Mouse (Mus musculus): ENCODE data around the gene Bub3.
A peak's percentile ranks its signal among the peaks of the same experiment; 100 is the strongest.

The Bub3 gene

DNA sequence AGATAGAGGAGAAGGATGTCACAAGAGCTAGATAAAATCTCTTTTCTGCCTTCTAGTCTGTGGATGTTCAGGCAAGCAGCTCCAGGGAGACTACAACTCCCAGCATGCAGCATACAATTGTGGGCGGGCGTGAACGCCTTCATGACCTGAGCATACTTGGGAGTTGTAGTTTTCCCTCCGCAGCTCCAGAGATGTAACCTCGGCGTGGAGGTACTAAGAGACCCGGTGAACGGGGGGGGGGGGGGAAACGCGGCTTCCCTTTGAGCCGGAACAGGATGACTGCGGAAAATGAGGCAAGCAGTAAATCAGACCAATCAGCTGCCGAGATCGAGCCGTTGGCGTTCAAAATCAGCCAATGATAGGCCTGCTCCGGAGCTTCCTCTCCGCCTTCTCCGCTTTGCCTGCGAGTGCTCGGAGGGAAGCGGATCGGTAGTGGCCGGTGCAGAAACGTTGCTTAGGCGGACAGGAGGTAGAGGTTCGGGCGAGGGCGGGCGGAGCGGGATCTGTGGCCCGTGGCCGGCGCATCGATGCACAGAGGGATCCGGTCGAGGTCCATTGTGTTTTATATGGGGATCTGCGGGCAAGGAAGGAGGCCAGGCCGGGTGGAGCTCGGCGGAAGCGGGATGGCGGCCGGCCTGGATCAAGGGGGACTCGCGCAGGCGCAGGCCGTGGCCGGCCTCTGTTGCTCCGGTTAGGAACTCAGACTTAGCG, at the start of gene Bub3:
Gene Bub3 (plus strand): TSS at position 237 of the 711 bp plus-strand sequence.
- peak; percentile 87 for DNase-seq (ENCODE audit: low spot score)

DNA sequence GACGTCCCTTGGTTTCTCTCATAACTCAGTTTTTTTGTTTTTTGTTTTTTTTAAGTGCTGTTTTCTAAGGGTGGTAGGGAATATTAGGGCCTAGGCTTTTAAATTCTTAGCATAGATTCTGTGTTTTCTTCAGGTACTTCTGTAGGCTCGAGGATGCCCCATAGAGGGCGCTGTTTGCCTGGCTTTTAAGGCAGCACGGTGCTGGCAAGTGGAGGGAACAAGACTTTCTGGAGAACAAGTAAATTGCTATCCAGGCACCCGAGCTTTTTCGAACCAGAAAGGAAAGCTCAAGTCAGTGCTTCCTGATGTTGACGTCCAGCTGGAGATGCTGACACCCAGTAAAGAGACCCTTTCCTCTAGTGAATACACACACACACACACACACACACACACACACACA, 20.0 kb upstream of the Bub3 start:
- peak; percentile 93 for DNase-seq (ENCODE audit: low spot score)

DNA sequence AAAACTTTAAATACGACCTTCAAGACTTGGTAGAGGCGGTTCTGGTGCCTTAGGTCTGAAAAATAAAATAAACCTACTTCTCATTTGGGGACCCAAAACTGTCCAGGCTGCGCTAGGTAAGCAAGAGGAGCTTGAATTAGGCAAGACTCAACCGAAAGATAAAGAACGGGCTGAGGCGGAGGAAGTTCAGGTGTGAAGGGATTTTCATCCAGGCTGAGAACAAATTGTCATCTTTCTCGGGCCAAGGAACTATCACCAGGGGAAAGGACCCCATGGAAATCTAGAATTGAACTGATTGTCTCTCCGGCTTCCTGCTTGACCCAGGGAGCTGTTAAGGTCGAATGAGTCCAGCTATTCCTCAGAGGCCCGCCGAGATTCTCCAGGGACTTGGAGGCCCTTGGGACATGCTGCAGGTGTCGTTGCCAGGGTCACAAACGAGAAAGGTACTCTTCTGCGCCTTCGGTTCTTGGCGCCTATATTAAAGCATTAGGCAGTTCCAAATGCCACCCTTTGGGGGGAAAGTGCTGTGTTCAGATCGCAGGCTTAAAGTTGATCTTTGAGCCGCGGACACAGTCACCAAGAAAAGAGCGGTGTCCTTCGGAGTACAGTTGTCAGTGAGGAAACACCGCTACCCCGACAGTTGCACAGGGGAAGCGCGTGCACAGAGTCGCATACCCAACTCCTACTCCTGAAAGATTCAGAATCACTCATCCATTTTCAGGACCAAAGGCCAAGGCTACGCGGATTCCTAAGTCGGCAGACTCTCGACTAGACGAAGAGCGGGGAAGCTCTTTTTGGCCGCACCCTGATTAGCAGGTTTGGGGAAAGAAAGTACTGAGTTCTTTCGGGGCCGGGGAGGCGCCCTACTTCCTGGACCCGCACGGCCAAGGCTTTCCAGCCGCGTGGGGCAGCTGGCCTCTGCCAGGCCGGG, 18.6 kb upstream of the Bub3 start:
- no peak for DNase-seq (ENCODE audit: low spot score)

DNA sequence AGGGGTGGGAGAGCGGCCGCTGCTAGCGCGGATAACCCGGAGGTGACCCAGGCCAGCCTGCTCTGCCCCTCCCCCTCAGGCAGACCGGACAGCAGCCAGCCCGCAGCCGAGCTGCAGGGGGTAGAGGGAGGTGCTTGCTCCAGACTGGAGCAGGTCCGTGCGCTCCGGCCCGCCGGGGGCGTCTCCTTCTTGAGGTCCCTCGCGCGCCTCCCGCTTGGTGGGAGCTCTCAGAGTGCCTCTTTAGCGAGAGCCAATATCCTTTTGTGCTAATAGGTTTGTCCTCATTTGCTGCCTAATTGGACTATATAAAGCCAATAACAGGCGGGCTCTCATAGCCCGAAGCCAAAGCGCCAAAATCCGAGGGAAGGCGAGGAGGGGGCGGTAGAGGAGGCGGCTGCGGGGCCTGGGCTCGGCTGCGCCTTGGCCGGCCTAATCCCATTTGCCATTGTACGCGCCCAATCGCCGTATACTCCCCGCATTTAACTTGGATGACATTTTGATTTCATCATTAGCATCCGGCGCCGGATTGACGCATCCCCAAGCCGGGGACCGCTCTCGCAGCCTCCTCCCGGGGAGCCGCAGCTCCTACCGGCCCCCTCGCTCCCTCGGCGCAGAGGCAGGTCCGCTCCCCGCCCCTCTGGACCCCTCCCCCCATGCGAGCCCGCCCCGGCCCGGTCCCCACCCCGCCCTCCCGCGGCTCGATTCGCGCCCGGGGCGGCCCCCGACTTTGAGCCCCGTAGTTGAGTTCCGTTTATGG, 17.7 kb upstream of the Bub3 start, which contains the start of gene Hmx3:
Gene Hmx3 (plus strand): TSS at position 753 of the 757 bp plus-strand sequence.
- no peak for DNase-seq (ENCODE audit: low spot score)

DNA sequence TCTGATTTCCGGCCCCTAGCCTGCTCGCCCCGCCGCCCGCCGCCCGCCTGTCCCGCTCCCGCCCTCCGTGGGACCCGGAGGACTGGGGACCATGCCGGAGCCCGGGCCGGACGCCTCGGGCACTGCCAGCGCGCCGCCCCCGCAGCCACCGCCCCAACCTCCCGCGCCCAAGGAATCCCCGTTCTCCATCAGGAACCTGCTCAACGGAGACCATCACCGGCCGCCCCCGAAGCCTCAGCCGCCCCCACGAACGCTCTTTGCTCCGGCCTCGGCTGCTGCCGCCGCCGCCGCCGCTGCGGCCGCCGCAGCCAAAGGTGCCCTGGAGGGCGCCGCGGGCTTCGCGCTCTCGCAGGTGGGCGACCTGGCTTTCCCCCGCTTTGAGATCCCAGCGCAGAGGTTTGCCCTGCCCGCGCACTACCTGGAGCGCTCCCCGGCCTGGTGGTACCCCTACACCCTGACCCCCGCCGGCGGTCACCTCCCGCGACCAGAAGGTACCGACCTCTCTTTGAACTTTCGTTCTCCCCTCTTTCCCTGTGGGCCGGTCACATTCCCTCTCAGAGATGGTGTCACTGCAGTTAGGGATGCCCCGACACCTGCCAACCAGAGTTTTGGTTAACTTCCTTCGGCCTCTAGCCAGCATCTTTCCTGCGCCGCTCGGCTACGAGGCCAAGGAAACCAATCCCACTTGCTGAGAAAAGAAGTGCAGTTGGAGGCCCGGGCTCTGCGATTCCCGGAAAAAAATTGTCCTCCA, 17.0 kb upstream of the Bub3 start:
- no peak for DNase-seq (ENCODE audit: low spot score)

DNA sequence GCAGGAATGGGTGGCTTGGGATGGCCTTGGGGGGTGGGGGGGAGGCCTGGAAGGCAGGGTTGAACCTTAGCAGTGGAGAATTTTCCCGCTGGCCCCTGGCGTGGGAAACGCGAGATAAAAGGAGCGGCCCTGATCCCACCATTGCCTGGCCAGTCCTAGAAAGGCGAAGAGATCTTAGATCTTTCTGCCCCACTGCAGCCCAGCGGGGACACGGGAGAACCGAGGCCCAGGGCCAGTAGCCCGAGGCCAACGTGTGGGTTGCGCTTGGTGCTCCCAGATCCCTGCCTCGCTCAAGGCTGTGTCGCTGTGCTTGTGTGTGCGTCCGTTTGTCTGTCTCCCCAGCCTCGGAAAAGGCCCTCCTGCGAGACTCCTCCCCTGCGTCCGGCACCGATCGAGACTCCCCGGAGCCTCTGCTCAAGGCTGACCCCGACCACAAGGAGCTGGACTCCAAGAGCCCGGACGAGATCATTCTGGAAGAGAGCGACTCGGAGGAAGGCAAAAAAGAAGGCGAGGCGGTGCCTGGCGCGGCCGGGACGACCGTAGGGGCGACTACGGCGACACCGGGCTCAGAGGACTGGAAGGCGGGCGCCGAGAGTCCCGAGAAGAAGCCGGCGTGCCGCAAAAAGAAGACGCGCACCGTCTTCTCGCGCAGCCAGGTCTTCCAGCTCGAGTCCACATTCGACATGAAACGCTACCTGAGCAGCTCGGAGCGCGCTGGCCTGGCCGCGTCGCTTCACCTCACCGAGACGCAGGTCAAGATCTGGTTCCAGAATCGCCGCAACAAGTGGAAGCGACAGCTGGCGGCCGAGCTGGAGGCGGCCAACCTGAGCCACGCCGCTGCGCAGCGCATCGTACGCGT, 16.2 kb upstream of the Bub3 start:
- no peak for DNase-seq (ENCODE audit: low spot score)

DNA sequence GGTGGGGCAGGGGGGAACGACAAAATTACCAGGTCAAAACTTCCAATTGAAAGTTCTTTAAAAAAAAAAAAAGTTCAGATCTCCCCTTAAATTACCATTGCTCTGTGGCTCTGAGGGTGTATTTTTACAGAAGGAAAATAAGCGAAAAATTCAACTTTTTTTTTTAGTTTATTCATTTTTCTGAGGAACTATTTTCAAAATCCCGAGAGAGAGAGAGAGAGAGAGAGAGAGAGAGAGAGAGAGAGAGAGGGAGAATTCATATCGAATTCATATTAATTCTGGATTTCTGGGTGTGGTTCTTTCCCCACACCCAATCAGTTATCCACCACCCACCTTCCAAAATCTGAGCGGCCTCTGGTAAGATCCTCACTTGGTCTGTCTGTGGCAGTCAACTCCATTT, 15.2 kb upstream of the Bub3 start:
- DNase-seq (ENCODE audit: low spot score): no peak

DNA sequence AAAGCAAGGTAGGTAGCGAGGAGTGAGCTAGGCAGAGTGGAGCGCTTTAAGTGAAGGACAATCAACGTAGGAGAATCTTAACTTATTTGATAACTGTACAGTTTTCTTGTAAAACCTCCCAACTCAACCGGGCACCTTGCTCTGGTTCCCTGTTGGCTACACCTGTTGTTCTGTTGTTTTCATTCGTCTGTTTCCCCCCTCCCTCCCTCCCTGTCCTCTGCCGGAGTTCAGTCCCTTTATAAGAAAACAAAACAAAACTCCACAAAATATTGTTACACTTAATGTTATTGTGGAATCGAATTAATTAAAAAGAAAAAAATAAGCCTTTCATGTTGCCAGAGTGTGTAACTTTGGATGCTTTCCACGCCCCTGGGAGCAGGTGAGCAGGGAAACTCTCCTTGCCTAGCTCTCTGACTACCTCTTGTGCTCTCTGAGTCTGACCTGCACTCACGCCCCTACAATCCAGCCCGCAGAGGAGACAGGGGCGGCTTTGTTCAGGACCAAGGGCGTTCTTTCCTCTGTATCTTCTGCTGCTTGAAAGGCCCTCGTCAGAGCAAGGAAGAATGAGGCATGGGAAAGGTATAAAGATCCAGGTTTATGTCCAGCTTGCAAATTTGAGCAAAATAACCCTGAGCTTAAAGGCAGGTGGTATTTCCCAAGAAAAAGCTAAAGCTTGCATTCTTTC, 14.2 kb upstream of the Bub3 start:
- DNase-seq (ENCODE audit: low spot score): no peak

DNA sequence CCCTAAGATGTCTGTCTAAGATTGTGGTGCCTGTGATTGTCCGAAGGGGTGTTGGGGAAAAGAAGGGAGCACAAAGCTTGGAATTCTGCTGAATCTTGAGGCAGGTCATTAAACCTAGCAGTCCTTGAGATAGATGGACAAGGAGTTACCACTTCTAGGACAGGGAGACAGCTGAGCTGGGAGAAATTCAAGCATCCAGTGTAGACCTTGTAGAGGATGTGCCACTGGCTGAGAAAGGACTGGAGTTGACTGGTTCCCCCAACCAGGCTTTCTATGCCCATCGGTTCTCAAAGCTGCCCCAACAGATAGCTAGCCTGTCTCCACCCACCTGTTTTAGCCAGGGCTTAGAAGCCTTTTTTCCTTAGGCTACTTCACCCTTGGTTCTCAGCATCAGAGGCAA, 13.6 kb upstream of the Bub3 start:
- DNase-seq (ENCODE audit: low spot score): no peak

DNA sequence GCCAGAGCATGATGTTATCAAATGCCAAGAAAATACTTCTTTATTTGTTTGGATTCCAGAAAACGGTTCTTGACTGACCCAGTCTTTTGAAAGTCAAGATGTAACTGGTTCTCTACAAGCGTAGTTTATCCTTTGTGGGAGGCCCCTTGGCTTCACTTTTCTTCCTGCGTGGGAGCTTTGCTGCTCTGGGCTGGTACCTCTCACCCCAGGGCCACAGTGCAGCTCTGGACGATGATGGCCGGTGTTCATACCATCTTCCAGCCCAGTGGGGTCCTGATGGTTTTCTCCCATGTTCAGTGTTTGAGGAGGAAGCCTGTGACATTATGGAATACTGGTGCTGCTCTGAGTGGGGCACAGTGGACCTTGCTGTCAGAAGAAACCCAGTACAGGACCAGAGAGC, 12.5 kb upstream of the Bub3 start:
- DNase-seq (ENCODE audit: low spot score): no peak

DNA sequence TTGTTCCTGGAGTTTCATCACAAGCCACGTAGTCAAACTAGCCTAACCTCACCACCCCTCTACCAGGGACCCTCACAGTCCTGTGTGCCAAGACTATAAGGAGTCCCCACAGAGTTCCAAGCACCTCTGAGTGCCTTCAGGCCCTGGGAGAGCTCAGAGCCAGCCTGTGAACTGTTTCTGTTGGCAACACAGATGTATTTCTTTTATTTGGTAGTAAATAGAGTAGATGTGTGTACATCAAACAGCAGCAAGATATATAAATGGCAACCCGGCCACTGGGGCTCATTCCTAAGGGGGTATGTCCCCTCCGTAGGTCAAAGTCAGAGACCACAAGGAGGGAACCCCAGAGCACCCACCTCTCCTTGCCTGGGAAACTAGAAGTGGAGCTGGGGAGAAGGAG, 11.5 kb upstream of the Bub3 start, which contains the start of gene Hmx2:
Gene Hmx2 (plus strand): TSS at position 301 of the 400 bp plus-strand sequence.
- DNase-seq (ENCODE audit: low spot score): no peak

DNA sequence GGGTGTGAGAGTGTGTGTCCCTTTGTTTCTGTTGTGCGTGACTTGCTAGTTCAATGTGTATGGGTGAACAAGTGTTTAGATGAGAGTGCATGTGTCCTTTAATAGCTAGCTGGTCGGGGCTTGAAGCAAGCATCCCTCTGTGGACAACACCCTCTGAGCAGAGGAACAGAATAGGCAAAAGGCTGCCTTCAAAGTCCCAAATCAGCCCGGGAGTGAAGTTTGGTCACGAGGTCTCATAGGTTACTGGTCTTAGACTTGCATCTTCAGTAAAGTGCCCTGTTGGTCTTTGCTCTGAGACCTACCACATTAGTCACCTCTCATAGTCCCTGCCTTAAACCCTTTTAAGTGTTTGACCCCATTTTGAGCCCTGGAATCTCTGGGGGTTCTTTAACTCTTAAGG, 8.6 kb upstream of the Bub3 start:
- no peak for DNase-seq (ENCODE audit: low spot score)

DNA sequence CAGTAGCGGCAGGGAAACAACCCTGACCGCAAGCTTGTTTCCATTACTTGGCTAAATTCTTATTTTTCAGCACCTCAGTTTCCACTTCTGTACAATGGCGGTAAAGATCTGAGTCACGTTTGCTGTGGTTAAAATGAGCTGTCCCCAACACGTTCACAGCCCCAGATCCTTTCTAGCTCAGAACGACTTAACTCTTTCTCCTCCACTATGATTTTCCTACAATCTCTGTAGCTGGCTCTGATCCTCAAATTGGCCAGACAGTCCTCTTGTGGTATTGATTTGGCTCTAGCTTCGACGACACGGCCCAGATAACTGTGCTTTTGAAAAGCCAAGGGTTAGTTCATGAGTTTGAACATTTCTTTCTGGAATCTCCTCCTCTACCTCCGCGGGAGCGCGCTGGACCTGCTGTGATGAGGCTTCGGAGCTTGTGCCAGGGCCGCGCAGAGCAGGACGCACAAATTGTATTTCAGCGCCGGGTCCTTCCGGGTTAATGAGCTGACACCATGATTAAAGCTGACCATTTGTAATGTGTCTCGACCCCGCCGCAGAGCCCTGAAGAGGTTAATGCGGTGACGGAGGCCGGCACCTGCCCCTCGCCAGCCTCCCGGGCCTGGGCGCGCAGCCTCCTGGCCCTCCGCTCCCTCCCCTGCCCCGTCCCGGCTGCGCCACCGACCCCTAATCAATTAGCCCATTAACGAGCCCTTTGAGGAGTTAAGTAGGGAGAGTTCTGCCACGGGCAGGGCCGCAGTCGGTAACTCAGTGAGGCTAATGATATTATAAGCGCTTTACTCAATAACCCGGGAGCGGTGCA, 7.9 kb upstream of the Bub3 start:
- no peak for DNase-seq (ENCODE audit: low spot score)

DNA sequence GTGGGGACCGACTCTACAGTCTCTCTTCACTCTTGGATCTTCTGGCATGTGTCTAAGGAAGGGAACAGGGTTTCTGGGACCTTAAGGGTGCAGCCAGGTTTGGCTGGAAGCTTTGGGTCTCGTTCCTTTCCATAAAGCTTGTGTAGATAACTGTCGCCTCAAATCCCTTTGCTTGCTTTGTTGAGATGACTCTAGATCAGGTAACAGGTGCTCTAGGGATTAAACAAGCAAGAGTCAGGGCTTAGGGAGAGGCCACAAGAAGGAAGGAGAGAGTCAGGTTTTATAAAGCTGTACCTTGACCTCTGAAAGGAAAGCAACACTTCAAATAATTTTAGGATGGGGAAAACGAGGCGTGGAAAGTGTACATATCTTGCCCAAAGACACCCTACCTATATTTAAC, 7.2 kb upstream of the Bub3 start:
- no peak for DNase-seq (ENCODE audit: low spot score)

DNA sequence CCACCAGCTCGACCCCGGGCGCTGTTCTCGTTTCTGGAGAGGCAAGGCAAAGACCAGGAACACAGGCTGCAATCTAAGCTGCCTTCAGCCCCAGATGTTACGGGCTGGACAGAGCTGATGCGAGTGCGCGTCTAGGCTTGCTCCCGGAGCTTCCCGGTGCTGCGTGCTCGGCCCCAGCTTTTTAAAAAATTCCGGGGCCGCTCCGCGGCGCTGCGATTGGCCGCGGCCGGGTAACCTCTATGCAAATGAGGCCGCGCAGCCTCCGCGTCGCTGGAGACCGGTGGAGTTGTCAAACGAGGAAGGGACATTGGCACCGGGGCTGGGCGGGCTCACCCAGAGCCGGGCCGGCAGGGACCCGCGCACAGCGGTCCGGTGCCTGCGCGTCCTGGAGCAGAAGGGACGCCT, 6.2 kb upstream of the Bub3 start:
- DNase-seq (ENCODE audit: low spot score): no peak

DNA sequence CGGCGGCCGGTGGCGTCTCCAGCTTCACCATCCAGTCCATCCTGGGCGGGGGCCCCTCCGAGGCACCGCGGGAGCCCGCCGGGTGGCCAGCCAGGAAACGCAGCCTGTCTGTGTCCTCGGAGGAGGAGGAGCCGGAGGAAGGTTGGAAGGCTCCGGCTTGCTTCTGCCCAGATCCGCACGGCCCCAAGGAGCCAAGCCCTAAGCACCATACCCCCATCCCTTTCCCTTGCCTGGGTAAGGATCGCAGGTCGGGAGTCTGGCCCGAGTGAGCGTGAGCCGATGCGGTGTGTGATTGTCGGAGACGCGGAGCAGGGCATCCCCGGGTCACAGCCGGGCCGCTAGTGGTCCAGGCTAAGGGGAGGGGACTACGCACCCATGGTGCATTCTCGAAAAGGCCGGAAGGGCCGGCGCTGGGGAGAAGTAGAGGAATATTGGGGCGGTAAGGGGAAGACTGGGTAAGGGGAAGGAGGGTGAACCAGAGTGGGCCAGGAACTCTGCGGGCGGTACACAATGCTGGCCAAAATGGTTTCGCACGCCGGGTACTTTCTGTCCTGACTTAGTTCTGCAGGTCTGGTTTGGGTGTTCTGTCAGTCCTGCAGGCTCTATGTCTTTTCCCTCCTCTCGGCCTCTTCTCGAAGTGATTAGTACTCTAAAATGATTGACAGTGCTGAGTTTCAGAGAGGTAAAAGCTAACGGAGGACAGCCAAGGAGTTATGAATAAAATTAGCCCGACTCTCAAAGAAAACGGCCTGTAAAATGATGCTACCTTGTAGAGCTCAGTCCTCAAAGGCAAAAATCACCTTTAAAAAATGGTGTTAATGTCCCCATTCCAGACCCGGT, 5.5 kb upstream of the Bub3 start:
- no peak for DNase-seq (ENCODE audit: low spot score)

DNA sequence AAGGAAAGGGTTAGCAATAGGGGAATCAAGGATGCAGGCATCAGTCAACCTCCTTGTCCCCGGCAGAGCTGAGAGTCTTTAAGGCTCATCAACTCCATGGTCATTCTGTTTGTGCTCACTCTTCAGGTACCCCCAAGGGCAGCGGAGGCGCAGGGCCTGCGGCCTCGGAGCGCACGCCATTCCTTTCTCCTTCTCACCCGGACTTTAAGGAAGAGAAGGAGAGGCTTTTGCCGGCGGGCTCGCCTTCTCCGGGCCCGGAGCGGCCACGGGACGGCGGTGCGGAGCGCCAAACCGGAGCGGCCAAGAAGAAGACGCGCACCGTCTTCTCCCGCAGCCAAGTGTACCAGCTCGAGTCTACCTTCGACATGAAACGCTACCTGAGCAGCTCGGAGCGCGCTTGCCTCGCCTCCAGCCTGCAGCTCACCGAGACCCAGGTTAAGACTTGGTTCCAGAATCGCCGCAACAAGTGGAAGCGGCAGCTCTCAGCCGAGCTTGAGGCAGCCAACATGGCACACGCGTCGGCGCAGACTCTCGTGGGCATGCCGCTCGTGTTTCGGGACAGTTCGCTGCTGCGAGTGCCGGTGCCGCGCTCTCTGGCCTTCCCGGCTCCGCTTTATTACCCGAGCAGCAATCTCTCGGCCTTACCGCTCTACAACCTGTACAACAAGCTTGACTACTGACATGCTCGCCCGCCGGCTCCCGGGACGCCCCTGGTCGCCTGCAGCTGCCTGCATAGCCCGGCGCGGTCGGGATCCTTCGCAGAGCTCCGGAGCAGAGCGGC, 4.5 kb upstream of the Bub3 start:
- DNase-seq (ENCODE audit: low spot score): no peak

DNA sequence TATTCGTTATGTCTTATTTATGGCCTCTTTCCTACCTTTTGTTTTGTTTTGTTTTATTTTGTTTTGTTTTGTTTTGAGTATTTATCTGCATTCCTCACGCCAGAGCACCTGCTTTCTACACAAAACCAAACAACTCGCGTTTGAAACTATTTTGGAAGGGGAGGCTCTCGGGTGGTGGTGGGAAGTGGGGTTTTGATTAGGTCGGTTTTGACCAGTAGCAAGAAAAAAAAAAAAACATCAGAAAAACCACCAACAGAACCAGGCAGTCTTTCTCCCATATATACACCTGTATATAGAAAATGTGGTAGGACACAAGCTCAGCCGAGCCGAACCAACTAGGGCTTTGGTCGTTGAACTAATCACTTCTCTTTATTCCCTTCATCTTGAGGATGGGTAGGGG, 3.9 kb upstream of the Bub3 start:
- no peak for DNase-seq (ENCODE audit: low spot score)
